Mouse (Mus musculus) megakaryocyte, embryonic 14.5 days (primary cell): ENCODE measurements around the gene Olfr70.

Experiments used
- FLI1 ChIP-seq: IDR thresholded peaks from 2 replicates; pipeline ENCODE4 v1.6.1; 2012; ENCODE audit warnings: low read length, inconsistent platforms, mixed read lengths
- GATA1 ChIP-seq: IDR thresholded peaks from 3 replicates; pipeline ENCODE4 v1.6.1; 2012; ENCODE audit warnings: mixed read lengths, low read length, inconsistent platforms, borderline replicate concordance

- no peak for TF ChIP-seq GATA1
- TF ChIP-seq FLI1 = no peak
Observed at GRCm38 (mm10) chr4:43657146-43657545, 43.5 kb downstream of the Olfr70 start.
